Mouse (Mus musculus): Measurements from ENCODE around the gene Actn4. TPM values are rescaled to one million over a fixed set of nuclear protein-coding genes. Genes with fewer than 3 reads are reported as not detected.

Gene Actn4
- total RNA-seq, 1 experiment: 566 TPM

GRCm38 (mm10) chr7:28972542-28972985 is 10.4 kb upstream of the Actn4 start:
- H3K9ac ChIP-seq (ENCODE audit: insufficient read depth, low read depth, low read length, poor library complexity, severe bottlenecking): no peak overlapping the region; the same call in 1 of the 2 replicates
- in situ Hi-C loops (cut with MboI; ENCODE audit: low sequenced_read_pairs in 2 of 2, unreplicated experiment in 2 of 2): no loop called here
- no peaks in the 10 kb centered on the region for H3K9me3 ChIP-seq (ENCODE audit: control insufficient read depth, insufficient read depth, low read depth, low read length)
- H3K4me3 ChIP-seq (ENCODE audit: insufficient read depth in 1 of 2, low read depth in 1 of 2, low read length in 2 of 2, poor library complexity in 1 of 2, severe bottlenecking in 1 of 2): no peak overlapping the region
- H3K36me3 ChIP-seq (ENCODE audit: control insufficient read depth, insufficient read depth, low read length, poor library complexity, severe bottlenecking): peaks cover 60% of the 10 kb centered on the region
- peak overlapping the region; percentile 6; the same call in 1 of the 2 replicates for H3K27ac ChIP-seq (ENCODE audit: insufficient read depth, low read depth, low read length, poor library complexity, severe bottlenecking)
- peaks cover 13 to 27% of the 10 kb centered on the region in 2 experiments for H3K4me1 ChIP-seq (ENCODE audit: control insufficient read depth in 2 of 2, insufficient read depth in 2 of 2, low read length in 2 of 2, poor library complexity in 1 of 2)
- peak; percentile 84 for DNase-seq (ENCODE audit: low read depth, low spot score)
- TF ChIP-seq HCFC1 (IDR thresholded peaks at IDR 0.05; ENCODE audit: borderline replicate concordance, insufficient read depth, low read length) (no peak; the same call in 1 of the 2 replicates), MAFK (IDR thresholded peaks at IDR 0.05; ENCODE audit: insufficient read depth, low read depth, low read length) (no peak), CHD2 (IDR thresholded peaks at IDR 0.05; ENCODE audit: low read depth, low read length) (no peak), ZNF384 (IDR thresholded peaks at IDR 0.05; ENCODE audit: low read depth, low read length) (peak; percentile 96), ZC3H11A (IDR thresholded peaks at IDR 0.05; ENCODE audit: borderline replicate concordance, low read depth, low read length) (peak; percentile 28; the same call in 1 of the 2 replicates)

- H3K9ac ChIP-seq (ENCODE audit: insufficient read depth, low read depth, low read length, poor library complexity, severe bottlenecking): no peak overlapping the region
- H3K9me3 ChIP-seq (ENCODE audit: control insufficient read depth, insufficient read depth, low read depth, low read length): no peaks in the 10 kb centered on the region
- DNase-seq (ENCODE audit: low read depth, low spot score): no peak
- peaks cover 13 to 27% of the 10 kb centered on the region in 2 experiments for H3K4me1 ChIP-seq (ENCODE audit: control insufficient read depth in 2 of 2, insufficient read depth in 2 of 2, low read length in 2 of 2, poor library complexity in 1 of 2)
- in situ Hi-C loops (cut with MboI; ENCODE audit: low sequenced_read_pairs in 2 of 2, unreplicated experiment in 2 of 2): no loop called here
- no peak for TF ChIP-seq HCFC1 (IDR thresholded peaks at IDR 0.05; ENCODE audit: borderline replicate concordance, insufficient read depth, low read length)
- TF ChIP-seq ZNF384 (IDR thresholded peaks at IDR 0.05; ENCODE audit: low read depth, low read length): no peak
- no peak for TF ChIP-seq MAFK (IDR thresholded peaks at IDR 0.05; ENCODE audit: insufficient read depth, low read depth, low read length)
- TF ChIP-seq ZC3H11A (IDR thresholded peaks at IDR 0.05; ENCODE audit: borderline replicate concordance, low read depth, low read length): no peak
- TF ChIP-seq CHD2 (IDR thresholded peaks at IDR 0.05; ENCODE audit: low read depth, low read length): no peak
- no peak overlapping the region for H3K4me3 ChIP-seq (ENCODE audit: insufficient read depth in 1 of 2, low read depth in 1 of 2, low read length in 2 of 2, poor library complexity in 1 of 2, severe bottlenecking in 1 of 2)
- H3K27ac ChIP-seq (ENCODE audit: insufficient read depth, low read depth, low read length, poor library complexity, severe bottlenecking): peak overlapping the region; percentile 6; the same call in 1 of the 2 replicates
- peaks cover 53% of the 10 kb centered on the region for H3K36me3 ChIP-seq (ENCODE audit: control insufficient read depth, insufficient read depth, low read length, poor library complexity, severe bottlenecking)
Observed at GRCm38 (mm10) chr7:28971770-28972269, 9.7 kb upstream of the Actn4 start.

GRCm38 (mm10) chr7:28971029-28971428 is 8.9 kb upstream of the Actn4 start:
- DNase-seq (ENCODE audit: low read depth, low spot score): no peak
- no peak for TF ChIP-seq HCFC1 (IDR thresholded peaks at IDR 0.05; ENCODE audit: borderline replicate concordance, insufficient read depth, low read length)
- no peak for TF ChIP-seq MAFK (IDR thresholded peaks at IDR 0.05; ENCODE audit: insufficient read depth, low read depth, low read length)
- no peak for TF ChIP-seq ZC3H11A (IDR thresholded peaks at IDR 0.05; ENCODE audit: borderline replicate concordance, low read depth, low read length)
- TF ChIP-seq ZNF384 (IDR thresholded peaks at IDR 0.05; ENCODE audit: low read depth, low read length): no peak
- TF ChIP-seq CHD2 (IDR thresholded peaks at IDR 0.05; ENCODE audit: low read depth, low read length): no peak
- in situ Hi-C loops (cut with MboI; ENCODE audit: low sequenced_read_pairs in 2 of 2, unreplicated experiment in 2 of 2): no loop called here
- Histone ChIP-seq H3K36me3 (ENCODE audit: control insufficient read depth, insufficient read depth, low read length, poor library complexity, severe bottlenecking) (peaks cover 46% of the 10 kb centered on the region), H3K4me1 (ENCODE audit: control insufficient read depth in 2 of 2, insufficient read depth in 2 of 2, low read length in 2 of 2, poor library complexity in 1 of 2) (peaks cover 16 to 30% of the 10 kb centered on the region in 2 experiments), H3K9ac (ENCODE audit: insufficient read depth, low read depth, low read length, poor library complexity, severe bottlenecking) (no peak overlapping the region), H3K9me3 (ENCODE audit: control insufficient read depth, insufficient read depth, low read depth, low read length) (no peaks in the 10 kb centered on the region), H3K4me3 (ENCODE audit: insufficient read depth in 1 of 2, low read depth in 1 of 2, low read length in 2 of 2, poor library complexity in 1 of 2, severe bottlenecking in 1 of 2) (no peak overlapping the region), H3K27ac (ENCODE audit: insufficient read depth, low read depth, low read length, poor library complexity, severe bottlenecking) (peak overlapping the region; percentile 87)

GRCm38 (mm10) chr7:28969672-28970394 is 7.7 kb upstream of the Actn4 start:
- Histone ChIP-seq H3K9me3 (ENCODE audit: control insufficient read depth, insufficient read depth, low read depth, low read length) (no peaks in the 10 kb centered on the region), H3K4me3 (ENCODE audit: insufficient read depth in 1 of 2, low read depth in 1 of 2, low read length in 2 of 2, poor library complexity in 1 of 2, severe bottlenecking in 1 of 2) (0 out of 4 replicates have a peak overlapping the region, but pooled peaks of 1 of the 2 experiments have one; percentile 10), H3K27ac (ENCODE audit: insufficient read depth, low read depth, low read length, poor library complexity, severe bottlenecking) (peak overlapping the region; percentile 87), H3K36me3 (ENCODE audit: control insufficient read depth, insufficient read depth, low read length, poor library complexity, severe bottlenecking) (peaks cover 41% of the 10 kb centered on the region), H3K9ac (ENCODE audit: insufficient read depth, low read depth, low read length, poor library complexity, severe bottlenecking) (peak overlapping the region; percentile 52; the same call in 1 of the 2 replicates), H3K4me1 (ENCODE audit: control insufficient read depth in 2 of 2, insufficient read depth in 2 of 2, low read length in 2 of 2, poor library complexity in 1 of 2) (peaks cover 21 to 34% of the 10 kb centered on the region in 2 experiments)
- DNase-seq (ENCODE audit: low read depth, low spot score): peak; percentile 53
- TF ChIP-seq ZNF384 (IDR thresholded peaks at IDR 0.05; ENCODE audit: low read depth, low read length) (no peak), MAFK (IDR thresholded peaks at IDR 0.05; ENCODE audit: insufficient read depth, low read depth, low read length) (no peak), CHD2 (IDR thresholded peaks at IDR 0.05; ENCODE audit: low read depth, low read length) (no peak), ZC3H11A (IDR thresholded peaks at IDR 0.05; ENCODE audit: borderline replicate concordance, low read depth, low read length) (no peak), HCFC1 (IDR thresholded peaks at IDR 0.05; ENCODE audit: borderline replicate concordance, insufficient read depth, low read length) (no peak)
- in situ Hi-C loops (cut with MboI; ENCODE audit: low sequenced_read_pairs in 2 of 2, unreplicated experiment in 2 of 2): no loop called here
